Mouse (Mus musculus) embryonic facial prominence, embryonic 12.5 days (tissue): ENCODE measurements at regions not wholly inside any gene's neighbourhood (a gene's known extent, or its start where the extent isn't known, plus 50 kb on each side); places are given as distances from the start of the nearest gene placed in this dataset.
A peak's percentile ranks its signal among the peaks of the same experiment; 100 is the strongest.

ENCODE experiments used
- ATAC-seq: fragments of 200-750 bp; cut with Nextera tagmentation; 2 replicates; pipeline ENCODE4 v1.8.0; 2017; ENCODE audit not compliant: insufficient number of reproducible peaks, insufficient read depth, low FRiP score, low TSS enrichment
- H3K27ac ChIP-seq: fragments of 300-500 bp; sonication (generic); 2 replicates; pipeline ENCODE4 v1.5.1; 2016; ENCODE audit warnings: mild to moderate bottlenecking
- H3K27me3 ChIP-seq: fragments of 300-500 bp; sonication (generic); 2 replicates; pipeline ENCODE4 v1.6.1; 2016; ENCODE audit warnings: mild to moderate bottlenecking, moderate library complexity
- H3K36me3 ChIP-seq: fragments of 300-500 bp; sonication (generic); 2 replicates; pipeline ENCODE4 v1.6.1; 2016; ENCODE audit warnings: mild to moderate bottlenecking
- H3K4me1 ChIP-seq: fragments of 300-500 bp; sonication (generic); 2 replicates; pipeline ENCODE4 v1.6.1; 2016
- H3K4me2 ChIP-seq: fragments of 300-500 bp; sonication (generic); replicated peaks from 2 replicates; pipeline ENCODE4 v1.6.1; 2016; ENCODE audit warnings: mild to moderate bottlenecking, moderate library complexity
- H3K4me3 ChIP-seq: fragments of 300-500 bp; sonication (generic); 2 replicates; pipeline ENCODE4 v1.5.1; 2016; ENCODE audit warnings: mild to moderate bottlenecking
- H3K9ac ChIP-seq: fragments of 300-500 bp; sonication (generic); 2 replicates; pipeline ENCODE4 v1.6.1; 2016; ENCODE audit warnings: mild to moderate bottlenecking, moderate library complexity
- H3K9me3 ChIP-seq: fragments of 300-500 bp; sonication (generic); 2 replicates; pipeline ENCODE4 v1.6.1; 2016; ENCODE audit warnings: mild to moderate bottlenecking, moderate library complexity
- WGBS: fragments of 180-500 bp; shearing (Covaris S2); methylation state at CpG from one replicate; pipeline ENCODE4 v1.1.7; 2016; 5-methylcytosine and 5-hydroxymethylcytosine counted together

- Histone ChIP-seq H3K36me3 (no peaks in the 10 kb centered on the region), H3K9me3 (no peaks in the 10 kb centered on the region), H3K27ac (no peak overlapping the region), H3K9ac (no peak overlapping the region), H3K4me2 (no peak overlapping the region), H3K4me1 (no peaks in the 10 kb centered on the region), H3K4me3 (no peak overlapping the region), H3K27me3 (no peaks in the 10 kb centered on the region)
- ATAC-seq: no peak
- WGBS: 78% methylated on average over 2 of the region's 2 CpGs
Measured at GRCm38 (mm10) chr14:120675752-120676151, 197.5 kb downstream of the Rap2a start.

GRCm38 (mm10) chr14:120678533-120678932, 200.3 kb downstream of the Rap2a start:
- no peak for ATAC-seq

GRCm38 (mm10) chr14:120679072-120679471, 200.8 kb downstream of the Rap2a start:
- Histone ChIP-seq H3K27ac (no peak overlapping the region), H3K27me3 (no peaks in the 10 kb centered on the region), H3K4me2 (no peak overlapping the region), H3K36me3 (no peaks in the 10 kb centered on the region), H3K4me1 (no peaks in the 10 kb centered on the region), H3K9ac (no peak overlapping the region), H3K4me3 (no peak overlapping the region), H3K9me3 (0 out of 2 replicates have a peak, but pooled peaks cover 5% of the 10 kb centered on the region)
- 73% methylated on average over 2 of the region's 2 CpGs for WGBS
- ATAC-seq: no peak

More at GRCm38 (mm10) chr14:120678533-120678932, 200.3 kb downstream of the Rap2a start:
- Histone ChIP-seq H3K27me3 (no peaks in the 10 kb centered on the region), H3K4me1 (no peaks in the 10 kb centered on the region), H3K4me2 (no peak overlapping the region), H3K36me3 (no peaks in the 10 kb centered on the region), H3K27ac (no peak overlapping the region), H3K4me3 (no peak overlapping the region), H3K9me3 (0 out of 2 replicates have a peak, but pooled peaks cover 5% of the 10 kb centered on the region), H3K9ac (no peak overlapping the region)
- 87% methylated on average over 9 of the region's 9 CpGs for WGBS

- ATAC-seq: no peak
- H3K27me3 ChIP-seq: no peaks in the 10 kb centered on the region
- H3K4me3 ChIP-seq: no peak overlapping the region
- 0 out of 2 replicates have a peak, but pooled peaks cover 5% of the 10 kb centered on the region for H3K9me3 ChIP-seq
- H3K4me1 ChIP-seq: no peaks in the 10 kb centered on the region
- H3K27ac ChIP-seq: no peak overlapping the region
- no peak overlapping the region for H3K4me2 ChIP-seq
- no peak overlapping the region for H3K9ac ChIP-seq
- no peaks in the 10 kb centered on the region for H3K36me3 ChIP-seq
- 90% methylated on average over 2 of the region's 2 CpGs for WGBS
Measured at GRCm38 (mm10) chr14:120680272-120680671, 202.0 kb downstream of the Rap2a start.

- no peak overlapping the region for H3K9ac ChIP-seq
- H3K27me3 ChIP-seq: no peaks in the 10 kb centered on the region
- no peaks in the 10 kb centered on the region for H3K36me3 ChIP-seq
- H3K9me3 ChIP-seq: 0 out of 2 replicates have a peak, but pooled peaks cover 5% of the 10 kb centered on the region
- H3K27ac ChIP-seq: no peak overlapping the region
- no peak overlapping the region for H3K4me2 ChIP-seq
- no peak overlapping the region for H3K4me3 ChIP-seq
- H3K4me1 ChIP-seq: no peaks in the 10 kb centered on the region
- WGBS: 81% methylated on average over 4 of the region's 4 CpGs
- no peak for ATAC-seq
Measured at GRCm38 (mm10) chr14:120685263-120685662, 207.0 kb downstream of the Rap2a start.

- Histone ChIP-seq H3K36me3 (no peaks in the 10 kb centered on the region), H3K4me2 (no peak overlapping the region), H3K4me1 (no peaks in the 10 kb centered on the region), H3K27me3 (no peaks in the 10 kb centered on the region), H3K4me3 (no peak overlapping the region), H3K27ac (no peak overlapping the region), H3K9me3 (0 out of 2 replicates have a peak, but pooled peaks cover 5% of the 10 kb centered on the region), H3K9ac (no peak overlapping the region)
- 89% methylated on average over 7 of the region's 7 CpGs for WGBS
- ATAC-seq: no peak
Measured at GRCm38 (mm10) chr14:120685877-120686276, 207.6 kb downstream of the Rap2a start.

- Histone ChIP-seq H3K27ac (no peak overlapping the region), H3K27me3 (no peaks in the 10 kb centered on the region), H3K36me3 (no peaks in the 10 kb centered on the region), H3K4me3 (no peak overlapping the region), H3K9ac (no peak overlapping the region), H3K4me1 (no peaks in the 10 kb centered on the region), H3K9me3 (0 out of 2 replicates have a peak, but pooled peaks cover 4% of the 10 kb centered on the region), H3K4me2 (no peak overlapping the region)
- 88% methylated on average over 4 of the region's 4 CpGs for WGBS
- ATAC-seq: no peak
Measured at GRCm38 (mm10) chr14:120686751-120687150, 208.5 kb downstream of the Rap2a start.

- Histone ChIP-seq H3K9me3 (no peaks in the 10 kb centered on the region), H3K9ac (no peak overlapping the region), H3K4me1 (no peaks in the 10 kb centered on the region), H3K4me3 (no peak overlapping the region), H3K27me3 (no peaks in the 10 kb centered on the region), H3K4me2 (no peak overlapping the region), H3K36me3 (no peaks in the 10 kb centered on the region), H3K27ac (no peak overlapping the region)
- WGBS: 73% methylated on average over 4 of the region's 4 CpGs
- ATAC-seq: 0 out of 2 replicates have a peak, but pooled peaks have one; percentile 35
Measured at GRCm38 (mm10) chr14:120699378-120699777, 211.6 kb upstream of the Ipo5 start.

- no peak overlapping the region for H3K9ac ChIP-seq
- WGBS: 76% methylated on average over 4 of the region's 4 CpGs
- no peaks in the 10 kb centered on the region for H3K9me3 ChIP-seq
- no peak overlapping the region for H3K4me3 ChIP-seq
- ATAC-seq: no peak
- no peaks in the 10 kb centered on the region for H3K27me3 ChIP-seq
- H3K27ac ChIP-seq: no peak overlapping the region
- no peaks in the 10 kb centered on the region for H3K4me1 ChIP-seq
- no peak overlapping the region for H3K4me2 ChIP-seq
- no peaks in the 10 kb centered on the region for H3K36me3 ChIP-seq
Measured at GRCm38 (mm10) chr14:120705301-120705801, 205.7 kb upstream of the Ipo5 start.

GRCm38 (mm10) chr14:120710782-120711181, 200.2 kb upstream of the Ipo5 start:
- Histone ChIP-seq H3K9ac (no peak overlapping the region), H3K9me3 (no peaks in the 10 kb centered on the region), H3K27me3 (no peaks in the 10 kb centered on the region), H3K36me3 (no peaks in the 10 kb centered on the region), H3K4me1 (no peaks in the 10 kb centered on the region), H3K27ac (no peak overlapping the region), H3K4me3 (no peak overlapping the region), H3K4me2 (no peak overlapping the region)
- WGBS: 83% methylated on average over 4 of the region's 4 CpGs
- no peak for ATAC-seq

- Histone ChIP-seq H3K27ac (no peak overlapping the region), H3K4me2 (no peak overlapping the region), H3K36me3 (no peaks in the 10 kb centered on the region), H3K9ac (no peak overlapping the region), H3K27me3 (no peaks in the 10 kb centered on the region), H3K4me1 (no peaks in the 10 kb centered on the region), H3K9me3 (no peaks in the 10 kb centered on the region), H3K4me3 (no peak overlapping the region)
- no peak for ATAC-seq
- 57% methylated on average over 20 of the region's 20 CpGs for WGBS
Measured at GRCm38 (mm10) chr14:120720464-120721445, 190.3 kb upstream of the Ipo5 start.
